ENCODE assay signal across 14 mouse cellular contexts in genomic region chr19:34265604-34266193, GRCm38 (mm10). TPM values are rescaled to one million over a fixed set of nuclear protein-coding genes. Genes with fewer than 3 reads are reported as not detected.
DNase-seq lines count a peak whose midpoint lies in the region; ATAC-seq lines count a peak whose summit lies in the region.
"Had no signal": no experiment of that assay in that cellular context is flagged by ENCODE, and none has a peak within 500 bp of the region (broad histone marks: within the 10 kb centered on the region; RNA-seq: fewer than 3 reads in every experiment).

No protein-coding gene starts in this region.

- intact Hi-C loops in heart, postnatal 10 days (cut with DNase I), result no loop called here

- H3K27ac ChIP-seq in lung, embryonic 16.5 days (ENCODE audit: low read length), result peak overlapping the region; percentile 2
- H3K27ac ChIP-seq in forebrain, embryonic 10.5 days, result no peak overlapping the region
- H3K27ac ChIP-seq: midbrain, embryonic 10.5 days; neural tube, embryonic 13.5 days had no signal

- no peak overlapping the region for H3K4me3 ChIP-seq in lung, embryonic 16.5 days (ENCODE audit: low read length)
- no peak overlapping the region for H3K4me3 ChIP-seq in forebrain, embryonic 10.5 days
- H3K4me3 ChIP-seq: midbrain, embryonic 10.5 days; neural tube, embryonic 13.5 days had no signal

- no peak overlapping the region for H3K9ac ChIP-seq in lung, embryonic 16.5 days (ENCODE audit: low read length)
- H3K9ac ChIP-seq: neural tube, embryonic 13.5 days had no signal

- H3K4me1 ChIP-seq in lung, embryonic 16.5 days (replicated peaks; ENCODE audit: control insufficient read depth, insufficient read depth, low read length), result peaks cover 8% of the 10 kb centered on the region
- H3K4me1 ChIP-seq in forebrain, embryonic 10.5 days, result no peaks in the 10 kb centered on the region
- H3K4me1 ChIP-seq: midbrain, embryonic 10.5 days; neural tube, embryonic 13.5 days had no signal

- no peaks in the 10 kb centered on the region for H3K36me3 ChIP-seq in lung, embryonic 16.5 days (ENCODE audit: control insufficient read depth, insufficient read depth, low read length)
- H3K36me3 ChIP-seq in forebrain, embryonic 10.5 days (replicated peaks), result no peaks in the 10 kb centered on the region
- H3K36me3 ChIP-seq: midbrain, embryonic 10.5 days; neural tube, embryonic 13.5 days had no signal

- peak; percentile 47 for DNase-seq in adrenal gland, adult 2 months
- DNase-seq in adrenal gland, postnatal 10 days, result no peak
- DNase-seq in lung, postnatal 10 days, result no peak
- peak; percentile 58 to 69 for DNase-seq in heart, postnatal 10 days
- no peak for DNase-seq in forebrain, embryonic 10.5 days (ENCODE audit: extremely low spot score, low spot score)
- no peak for DNase-seq in right cerebral cortex, adult 18-20 months
- no peak for DNase-seq in right cerebral cortex, postnatal 25 days
- DNase-seq: gastrocnemius, postnatal 36 days had no signal

- H3K27me3 ChIP-seq in lung, embryonic 16.5 days (ENCODE audit: control insufficient read depth, insufficient read depth, low read depth, low read length), result no peaks in the 10 kb centered on the region
- H3K27me3 ChIP-seq in forebrain, embryonic 10.5 days (ENCODE audit: poor library complexity, severe bottlenecking), result no peaks in the 10 kb centered on the region
- H3K27me3 ChIP-seq: neural tube, embryonic 13.5 days had no signal

- 64% methylated on average over 5 of the region's 5 CpGs for WGBS in lung, embryonic 16.5 days
- 79% methylated on average over 5 of the region's 5 CpGs for WGBS in forebrain, embryonic 10.5 days

- H3K9me3 ChIP-seq in lung, embryonic 16.5 days (ENCODE audit: control insufficient read depth, low read length), result no peaks in the 10 kb centered on the region
- H3K9me3 ChIP-seq in forebrain, embryonic 10.5 days, result no peaks in the 10 kb centered on the region
- H3K9me3 ChIP-seq: midbrain, embryonic 10.5 days; neural tube, embryonic 13.5 days had no signal

- H3K4me2 ChIP-seq in lung, embryonic 16.5 days (ENCODE audit: low read depth, low read length), result no peak overlapping the region
- H3K4me2 ChIP-seq: neural tube, embryonic 13.5 days had no signal

- ATAC-seq in lung, embryonic 16.5 days (ENCODE audit: low read depth), result peak; percentile 52; the same call in 1 of the 2 replicates
- ATAC-seq: inflammation-experienced regulatory T-cells, adult 6 months had no signal

RNA-seq across cellular contexts. Expression of gene Acta2, which starts 10.3 kb away (rescaled TPM):
- 10 to 100 TPM; 41.2 to 96.7 TPM for total RNA-seq in adrenal gland, adult 2 months (2021)
- 22.7 and 23.2 TPM in 2 replicates for polyA plus RNA-seq in adrenal gland, adult 2 months (2012; rRNA removed)
- total RNA-seq in adrenal gland, postnatal 10 days (2021), result 100 to 1,000 TPM in 1 of 2 experiments, 10 to 100 TPM in 1; 69.7 to 135 TPM
- polyA plus RNA-seq in lung, embryonic 16.5 days (2015; fragmentation: Nextera tagmentation; extraction: Ambion mirVana), result 653 and 737 TPM in 2 replicates
- 100 to 1,000 TPM; 522 to 615 TPM for total RNA-seq in heart, postnatal 10 days (2021)
- polyA plus RNA-seq in forebrain, embryonic 10.5 days (2016; fragmentation: Nextera tagmentation; extraction: Ambion mirVana), result 6.5 and 8.1 TPM in 2 replicates
- total RNA-seq: common myeloid progenitor, adult 5-6 weeks; MEL had no signal

RNA-seq across cellular contexts. Expression of gene Fas, which starts 24.8 kb away (rescaled TPM):
- total RNA-seq in adrenal gland, adult 2 months (2021), result 1 to 10 TPM; 8.6 TPM
- 0.19 and 0.42 TPM in 2 replicates for polyA plus RNA-seq in adrenal gland, adult 2 months (2012; rRNA removed)
- 10 to 100 TPM; 12.1 to 18.2 TPM for total RNA-seq in adrenal gland, postnatal 10 days (2021)
- 14.2 and 18.1 TPM in 2 replicates for polyA plus RNA-seq in lung, embryonic 16.5 days (2015; fragmentation: Nextera tagmentation; extraction: Ambion mirVana)
- total RNA-seq in heart, postnatal 10 days (2021), result 10 to 100 TPM in 1 of 2 experiments, 1 to 10 TPM in 1; 5.4 to 10.6 TPM
- 0.21 TPM in 1 of 2 replicates, not detected in the other for polyA plus RNA-seq in forebrain, embryonic 10.5 days (2016; fragmentation: Nextera tagmentation; extraction: Ambion mirVana)
- total RNA-seq: MEL had no signal

Comparison
In these comparisons a context has a peak if more than half of its experiments do, and no peak if none do; other contexts are left out.
1. DNase-seq: peak in adrenal gland, adult 2 months (single experiment) and heart, postnatal 10 days (2 of 2); none in adrenal gland, postnatal 10 days (single experiment), lung, postnatal 10 days (single experiment), forebrain, embryonic 10.5 days (single experiment), right cerebral cortex, adult 18-20 months (single experiment) and right cerebral cortex, postnatal 25 days (single experiment).